Mouse (Mus musculus) megakaryocyte, adult 5-6 weeks (primary cell): Measurements from ENCODE around the gene Dnajb11. TPM values are rescaled to one million over a fixed set of nuclear protein-coding genes. Genes with fewer than 3 reads are reported as not detected.

Experiments
- ATAC-seq: 2 replicates; pipeline ENCODE4 v1.8.0; 2016; ENCODE audit warnings: mild to moderate bottlenecking, inconsistent platforms; ENCODE audit not compliant: poor library complexity, severe bottlenecking
- total RNA-seq, 2 experiments: library from RNA; stranded (forward) in 1 of 2; stranded (reverse) in 1 of 2; fragments of 153-499, 151-499 nt in 1 of 2; fragments of 221-1000, 200-1000 nt in 1 of 2; gene quantifications; 2 replicates each; pipeline versions ENCODE4 v1.2.3 to v1.2.4; 2015 to 2017

Dnajb11 gene
- total RNA-seq, 2 experiments from 2014 or later: 63.4 to 147 TPM

GRCm38 (mm10) chr16:22880900-22881299, 23.3 kb downstream of the Dnajb11 start:
- no peak for ATAC-seq

- ATAC-seq: no peak
Measured at GRCm38 (mm10) chr16:22881487-22881886, 23.8 kb downstream of the Dnajb11 start.

- ATAC-seq: no peak
Measured at GRCm38 (mm10) chr16:22883441-22883840, 25.8 kb downstream of the Dnajb11 start.

GRCm38 (mm10) chr16:22885356-22885755, 27.7 kb downstream of the Dnajb11 start:
- ATAC-seq: no peak

GRCm38 (mm10) chr16:22886726-22887125, 29.1 kb downstream of the Dnajb11 start:
- no peak for ATAC-seq

GRCm38 (mm10) chr16:22888835-22889234, 31.2 kb downstream of the Dnajb11 start:
- no peak for ATAC-seq

- ATAC-seq: no peak
Measured at GRCm38 (mm10) chr16:22889716-22890115, 32.1 kb downstream of the Dnajb11 start.

- no peak for ATAC-seq
Measured at GRCm38 (mm10) chr16:22890683-22891510, 33.3 kb downstream of the Dnajb11 start, which contains the start of gene Ahsg. Gene Ahsg, plus strand, starts transcription at chr16:22891277.

GRCm38 (mm10) chr16:22891733-22892154, 34.1 kb downstream of the Dnajb11 start:
- ATAC-seq: no peak

- ATAC-seq: no peak
Measured at GRCm38 (mm10) chr16:22894095-22894494, 36.5 kb downstream of the Dnajb11 start.

- ATAC-seq: no peak
Measured at GRCm38 (mm10) chr16:22896618-22897017, 39.0 kb downstream of the Dnajb11 start.

- ATAC-seq: no peak
Measured at GRCm38 (mm10) chr16:22899346-22899745, 41.7 kb downstream of the Dnajb11 start.

GRCm38 (mm10) chr16:22899866-22900570, 42.4 kb downstream of the Dnajb11 start:
- ATAC-seq: no peak

GRCm38 (mm10) chr16:22901326-22901725, 43.7 kb downstream of the Dnajb11 start:
- no peak for ATAC-seq

- ATAC-seq: no peak
Measured at GRCm38 (mm10) chr16:22909290-22909689, 51.6 kb downstream of the Dnajb11 start.

- no peak for ATAC-seq
Measured at GRCm38 (mm10) chr16:22911986-22912385, 54.3 kb downstream of the Dnajb11 start.

- ATAC-seq: no peak
Measured at GRCm38 (mm10) chr16:22912886-22913285, 55.2 kb downstream of the Dnajb11 start.

- no peak for ATAC-seq
Measured at GRCm38 (mm10) chr16:22914276-22914675, 56.6 kb downstream of the Dnajb11 start.

- ATAC-seq: no peak
Measured at GRCm38 (mm10) chr16:22918034-22918433, 60.4 kb downstream of the Dnajb11 start, which contains the start of gene Fetub. Gene Fetub, plus strand, starts transcription at chr16:22918334.

- no peak for ATAC-seq
Measured at GRCm38 (mm10) chr16:22918664-22919312, 61.1 kb downstream of the Dnajb11 start.
